ENCODE assay signal across 10 mouse cellular contexts in the genomic region with DNA sequence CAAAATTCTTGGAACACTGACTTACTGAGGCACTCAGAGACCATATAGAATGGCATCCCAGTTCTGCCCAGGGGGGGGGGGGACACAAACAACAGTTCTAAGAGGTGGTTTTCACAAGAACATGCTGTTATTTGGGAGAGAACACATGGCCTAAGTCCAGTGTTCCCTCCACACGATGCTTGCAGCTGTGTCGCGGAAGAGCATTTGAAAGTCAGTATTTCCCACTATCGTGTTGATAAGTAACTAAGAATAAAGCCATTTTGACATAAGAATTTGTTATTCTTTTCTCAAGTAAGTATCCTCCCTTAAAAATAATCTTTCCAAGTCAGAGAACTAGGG.
DNase-seq lines count a peak whose midpoint lies in the region; ATAC-seq and TF ChIP-seq lines count a peak whose summit lies in the region.
"Had no signal": no experiment of that assay in that cellular context is flagged by ENCODE, and none has a peak within 500 bp of the region (broad histone marks: within the 10 kb centered on the region; RNA-seq: fewer than 3 reads in every experiment).

No protein-coding gene starts in this region.

- H3K9ac ChIP-seq in heart, postnatal 0 days (replicated peaks; ENCODE audit: low read depth, low read length): no peak overlapping the region

- intact Hi-C loops in left cerebral cortex, postnatal 4 days (cut with DNase I): no loop called here
- intact Hi-C loops in left cerebral cortex, postnatal 14 days (cut with DNase I): no loop called here

- WGBS in heart, embryonic 10.5 days: 91% methylated on average over 4 of the region's 4 CpGs
- 71% methylated on average over 4 of the region's 4 CpGs for WGBS in heart, postnatal 0 days

- no peaks in the 10 kb centered on the region for H3K4me1 ChIP-seq in heart, embryonic 10.5 days
- H3K4me1 ChIP-seq in cortical plate, adult 2 months (ENCODE audit: control insufficient read depth, insufficient read depth, low read length): peaks cover 5% of the 10 kb centered on the region
- H3K4me1 ChIP-seq in heart, postnatal 0 days (ENCODE audit: control insufficient read depth, insufficient read depth): peaks cover 8% of the 10 kb centered on the region

- no peak for TF ChIP-seq EP300 in heart, postnatal 0 days (IDR thresholded peaks at IDR 0.05; ENCODE audit: low read depth)

- no peaks in the 10 kb centered on the region for H3K36me3 ChIP-seq in heart, embryonic 10.5 days
- no peaks in the 10 kb centered on the region; the same call in 1 of the 2 replicates for H3K36me3 ChIP-seq in heart, postnatal 0 days (replicated peaks; ENCODE audit: control insufficient read depth, insufficient read depth, low read length)

- ATAC-seq in heart, postnatal 0 days (ENCODE audit: insufficient read depth, low read depth): no peak

- H3K9me3 ChIP-seq in heart, embryonic 10.5 days: no peaks in the 10 kb centered on the region
- no peaks in the 10 kb centered on the region for H3K9me3 ChIP-seq in heart, postnatal 0 days (replicated peaks; ENCODE audit: control insufficient read depth, low read length)

- TF ChIP-seq CTCF in cortical plate, adult 2 months (IDR thresholded peaks at IDR 0.05; ENCODE audit: extremely low read depth, insufficient read depth, low read length): no peak
- TF ChIP-seq CTCF in heart, postnatal 0 days (IDR thresholded peaks at IDR 0.05; ENCODE audit: low read depth): no peak

- H3K4me2 ChIP-seq in heart, postnatal 0 days (ENCODE audit: low read depth, low read length): no peak overlapping the region

- no peak overlapping the region for H3K4me3 ChIP-seq in heart, embryonic 10.5 days
- no peak overlapping the region for H3K4me3 ChIP-seq in cortical plate, adult 2 months (ENCODE audit: insufficient read depth, low read length)
- H3K4me3 ChIP-seq in heart, postnatal 0 days (ENCODE audit: low read depth, low read length): no peak overlapping the region
- H3K4me3 ChIP-seq: myocyte had no signal

- H3K27ac ChIP-seq in heart, embryonic 10.5 days: no peak overlapping the region
- peak overlapping the region; percentile 45; the same call in 1 of the 2 replicates for H3K27ac ChIP-seq in cortical plate, adult 2 months (ENCODE audit: insufficient read depth, low read length)
- H3K27ac ChIP-seq in heart, postnatal 0 days (ENCODE audit: low read depth): peak overlapping the region; percentile 22

- TF ChIP-seq POLR2A in cortical plate, adult 2 months (IDR thresholded peaks at IDR 0.05; ENCODE audit: extremely low read depth, insufficient read depth, low read length): no peak

- DNase-seq in heart, adult 9 months (ENCODE audit: low spot score in 2 of 2): peak; percentile 10 to 44
- DNase-seq in heart, embryonic 10.5 days (ENCODE audit: low spot score): no peak
- peak; percentile 10 for DNase-seq in left cerebral cortex, postnatal 4 days
- DNase-seq in left cerebral cortex, postnatal 14 days (ENCODE audit: low spot score in 2 of 2): no peak
- DNase-seq in heart, postnatal 0 days (ENCODE audit: low spot score): no peak
- no peak for DNase-seq in spleen, postnatal 36 days (ENCODE audit: low spot score in 2 of 2)
- DNase-seq: cerebellum, postnatal 25 days; kidney, adult 9 months had no signal

- no peaks in the 10 kb centered on the region for H3K27me3 ChIP-seq in heart, embryonic 10.5 days (ENCODE audit: insufficient read depth, poor library complexity, severe bottlenecking)
- no peaks in the 10 kb centered on the region for H3K27me3 ChIP-seq in heart, postnatal 0 days (ENCODE audit: control insufficient read depth, insufficient read depth, low read length)

Comparison
In these comparisons a context has a peak if more than half of its experiments do, and no peak if none do; other contexts are left out.
1. DNase-seq: peak in heart, adult 9 months (2 of 2) and left cerebral cortex, postnatal 4 days (single experiment); none in heart, embryonic 10.5 days (single experiment), left cerebral cortex, postnatal 14 days (0 of 2), heart, postnatal 0 days (single experiment) and spleen, postnatal 36 days (0 of 2).